Mouse (Mus musculus): ENCODE results near the gene Stard3.
"Not testable (repeated sequence)": the region's sequence is repeated elsewhere in the genome, so short reads cannot be mapped to it uniquely, and the experiment has no call there.

The Stard3 gene

DNA sequence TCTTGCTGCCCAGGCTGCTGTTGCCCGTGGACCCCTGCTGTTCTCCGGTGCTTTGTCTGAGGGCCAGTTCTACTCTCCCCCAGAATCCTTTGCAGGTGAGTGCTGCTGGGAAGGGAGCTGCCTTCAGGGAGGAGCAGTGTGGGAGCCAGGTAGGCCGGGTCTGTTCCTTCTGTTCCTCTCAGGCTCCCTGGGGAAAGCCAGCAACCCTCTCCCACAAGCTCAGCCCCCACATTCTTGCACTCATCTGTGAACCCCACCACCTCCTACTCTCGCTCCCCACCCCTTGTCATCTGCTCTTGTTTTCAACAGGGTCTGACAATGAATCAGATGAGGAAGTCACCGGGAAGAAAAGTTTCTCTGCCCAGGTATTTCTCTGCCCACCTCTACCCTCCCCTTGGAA, 18.6 kb downstream of the Stard3 start:
- no peak for DNase-seq (ENCODE audit: low read depth)

DNA sequence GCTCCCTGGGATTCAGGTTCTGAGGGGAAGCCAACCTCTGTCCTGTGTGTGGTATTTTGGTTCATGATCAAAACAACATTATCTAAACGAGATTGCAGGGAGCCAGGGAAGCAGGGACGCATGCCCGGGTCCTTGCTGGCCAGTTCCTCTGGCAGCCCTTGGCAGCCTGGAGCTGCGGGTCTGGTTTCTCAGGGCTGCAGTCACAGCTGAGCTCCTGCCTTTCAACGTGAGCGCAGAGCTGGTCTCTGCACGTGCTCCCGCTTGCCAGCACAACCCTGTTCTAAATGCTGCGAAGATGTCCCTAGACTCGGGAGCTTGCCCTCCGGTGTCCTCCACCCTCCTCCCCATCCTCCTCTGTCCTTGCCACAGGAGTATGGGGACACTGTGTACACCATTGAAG, 19.6 kb downstream of the Stard3 start:
- no peak for DNase-seq (ENCODE audit: low read depth)

DNA sequence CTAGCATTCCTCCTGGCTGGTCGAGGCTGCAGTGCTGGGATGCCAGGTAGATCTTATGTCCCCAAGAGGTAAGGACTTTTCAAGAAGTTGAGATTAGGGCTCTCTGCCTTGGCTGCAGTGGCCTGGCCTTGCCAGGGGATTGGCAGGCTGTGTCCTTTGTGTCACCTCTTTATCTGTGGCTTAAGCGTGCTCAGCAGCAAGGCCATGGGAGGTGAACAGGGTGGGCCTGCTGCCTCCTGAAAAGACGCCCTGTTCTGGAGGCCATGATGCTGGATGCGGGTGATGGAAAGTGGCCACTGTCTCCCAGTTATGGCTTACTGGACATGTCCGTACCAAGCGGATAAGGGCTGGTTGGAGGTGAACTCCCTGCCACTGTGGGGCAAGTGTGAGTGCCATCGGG, 21.2 kb downstream of the Stard3 start:
- DNase-seq (ENCODE audit: low read depth) = no peak

DNA sequence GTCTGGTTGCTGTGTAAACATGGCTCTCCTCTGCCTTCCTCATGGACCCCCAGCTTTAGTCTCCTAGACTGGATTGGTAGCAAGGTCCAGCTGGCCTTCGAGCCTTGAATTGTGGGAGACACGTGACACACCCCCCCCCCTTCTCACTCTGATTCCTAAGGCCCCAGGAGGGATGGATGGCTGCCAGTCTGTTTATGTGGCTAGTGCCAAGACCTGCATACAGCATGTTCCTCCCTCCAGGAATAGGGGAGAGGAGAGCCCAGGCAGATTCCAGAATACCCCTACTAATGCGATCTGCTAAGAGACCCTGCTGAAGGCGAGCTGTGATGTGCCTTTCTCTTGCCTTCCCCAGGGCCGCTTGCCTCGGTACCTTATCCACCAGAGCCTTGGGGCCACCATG, 21.9 kb downstream of the Stard3 start:
- no peak for DNase-seq (ENCODE audit: low read depth)

DNA sequence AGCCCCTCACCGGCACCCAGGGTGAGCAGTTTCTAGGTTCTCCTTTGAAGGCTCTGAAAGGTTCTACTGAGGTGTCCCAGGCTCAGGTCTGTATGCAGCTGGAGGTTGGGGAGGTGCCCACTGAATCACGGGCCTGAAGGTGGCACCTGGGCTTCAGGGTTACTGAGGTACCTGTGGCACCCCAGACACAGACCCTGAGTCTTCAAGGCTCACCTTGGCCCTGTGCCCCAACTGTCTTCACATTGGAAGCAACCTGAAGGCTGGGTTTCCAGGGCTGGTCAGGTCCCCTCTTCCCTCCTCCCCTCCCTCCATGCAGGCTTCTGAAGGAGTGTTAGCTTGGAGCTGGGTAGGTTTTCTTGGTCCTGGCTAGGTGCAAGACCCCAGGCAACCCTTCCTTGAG, 23.5 kb downstream of the Stard3 start:
- DNase-seq (ENCODE audit: low read depth) = no peak

DNA sequence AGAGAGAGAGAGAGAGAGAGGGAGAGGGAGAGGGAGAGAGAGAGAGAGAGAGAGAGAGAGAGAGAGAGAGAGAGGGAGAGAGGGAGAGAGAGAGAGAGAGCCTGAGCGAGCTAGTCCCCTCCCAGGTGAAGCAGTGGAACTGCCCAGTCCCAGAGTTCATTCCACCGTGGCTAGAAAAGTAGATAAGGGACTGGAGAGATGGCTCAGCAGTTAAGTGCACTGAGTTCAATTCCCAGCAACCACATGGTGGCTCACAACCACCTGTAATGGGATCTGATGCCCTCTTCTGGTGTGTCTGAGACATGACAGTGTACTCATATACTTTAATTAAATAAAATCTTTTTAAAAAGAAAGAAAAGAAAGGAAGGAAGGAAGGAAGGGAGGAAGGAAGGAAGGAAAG, 24.2 kb downstream of the Stard3 start:
- not testable (repeated sequence) for DNase-seq (ENCODE audit: low read depth)

DNA sequence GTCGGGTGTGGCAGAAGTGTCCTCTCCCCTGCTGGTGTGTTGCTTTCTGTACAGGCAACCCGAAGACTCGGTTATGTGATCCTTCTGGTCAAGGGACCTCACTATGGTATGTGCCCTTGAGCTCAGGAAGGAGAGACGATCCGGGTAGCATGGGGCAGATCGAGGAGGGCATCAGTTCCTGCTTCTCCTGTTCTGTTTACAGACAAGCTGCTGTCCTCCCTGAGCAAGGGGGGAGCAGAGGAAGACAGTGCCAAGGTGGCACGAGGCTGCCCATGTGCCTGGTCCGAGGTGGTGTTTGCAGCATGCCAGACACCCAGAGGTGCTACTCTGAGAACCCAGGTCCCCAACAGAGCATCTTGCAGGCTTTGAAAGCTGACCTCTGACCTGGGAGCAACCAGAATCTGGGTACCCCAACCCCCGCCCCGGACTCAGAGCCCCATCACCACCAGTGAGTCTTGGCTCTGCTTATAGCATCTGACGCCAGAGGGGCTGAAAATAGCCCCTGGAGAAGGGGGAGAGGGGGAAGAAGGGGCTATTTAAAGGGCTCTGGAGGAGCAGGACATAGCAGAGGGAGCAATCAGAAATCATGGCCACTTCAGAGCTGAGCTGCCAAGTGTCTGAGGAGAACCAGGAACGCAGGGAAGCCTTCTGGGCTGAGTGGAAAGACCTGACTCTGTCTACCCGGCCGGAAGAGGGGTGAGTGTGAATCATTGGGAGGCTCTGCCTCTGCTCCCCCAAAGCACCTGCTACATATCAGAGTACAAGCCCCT, 25.3 kb downstream of the Stard3 start, which contains the start of gene Tcap:
Gene Tcap, plus strand, starts transcription at position 551 of the 770 bp plus-strand sequence.
- DNase-seq (ENCODE audit: low read depth) = no peak

DNA sequence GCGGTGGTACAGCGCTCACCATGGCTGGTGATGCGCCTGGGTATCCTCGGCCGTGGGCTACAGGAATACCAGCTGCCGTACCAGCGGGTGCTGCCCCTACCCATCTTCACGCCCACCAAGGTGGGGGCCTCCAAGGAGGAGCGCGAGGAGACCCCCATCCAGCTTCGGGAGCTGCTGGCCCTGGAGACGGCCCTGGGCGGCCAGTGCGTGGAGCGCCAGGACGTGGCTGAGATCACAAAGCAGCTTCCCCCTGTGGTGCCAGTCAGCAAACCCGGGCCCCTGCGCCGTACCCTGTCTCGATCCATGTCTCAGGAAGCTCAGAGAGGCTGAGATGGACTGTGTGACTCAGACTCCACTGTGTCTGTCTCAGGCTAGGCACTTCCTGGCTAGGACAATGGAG, 26.0 kb downstream of the Stard3 start:
- DNase-seq (ENCODE audit: low read depth) = no peak

DNA sequence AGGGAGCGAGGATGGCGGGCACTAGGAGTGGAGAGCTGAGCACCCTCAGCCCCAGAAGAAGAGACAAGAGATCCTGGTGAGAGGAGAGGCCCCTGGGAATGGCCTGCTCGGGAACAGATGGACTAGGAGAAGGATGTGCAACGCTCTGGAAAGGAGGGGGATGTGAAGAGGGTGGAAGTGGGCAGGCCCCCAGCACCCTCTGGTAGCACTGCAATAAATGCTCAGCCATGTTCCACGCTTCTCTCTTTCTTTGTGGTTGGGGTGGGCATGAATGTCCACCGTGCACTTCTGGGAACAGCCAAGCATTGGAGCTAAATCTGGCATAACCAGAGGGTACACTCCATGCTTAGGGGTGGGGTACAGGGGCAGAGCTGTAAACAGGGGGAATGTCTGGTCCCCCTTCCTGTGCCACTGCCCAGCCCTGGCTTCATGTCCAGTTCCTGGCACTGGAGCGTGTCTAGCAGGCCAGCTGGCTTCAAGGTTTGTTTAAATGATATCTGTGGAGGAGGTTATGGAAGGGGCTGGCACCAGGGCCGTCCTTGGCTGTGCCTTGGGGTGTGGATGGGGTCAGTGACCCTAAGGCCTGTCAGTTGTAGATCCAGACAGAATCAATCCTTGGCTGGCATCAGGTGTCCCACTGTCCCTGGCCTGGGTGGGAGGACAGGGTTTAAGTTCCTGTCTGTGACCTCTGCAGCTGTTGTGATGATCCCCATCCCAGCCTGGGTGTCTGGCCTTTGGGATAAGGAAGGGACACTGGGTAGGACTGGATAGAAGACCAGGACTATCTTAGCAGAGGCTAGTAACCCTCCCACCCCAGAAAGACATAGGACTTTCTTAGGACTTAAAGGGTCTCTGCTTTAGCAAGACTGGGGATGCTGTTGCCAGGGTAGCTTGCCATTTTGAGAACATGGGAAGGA, 26.8 kb downstream of the Stard3 start:
- DNase-seq (ENCODE audit: low read depth) = no peak

DNA sequence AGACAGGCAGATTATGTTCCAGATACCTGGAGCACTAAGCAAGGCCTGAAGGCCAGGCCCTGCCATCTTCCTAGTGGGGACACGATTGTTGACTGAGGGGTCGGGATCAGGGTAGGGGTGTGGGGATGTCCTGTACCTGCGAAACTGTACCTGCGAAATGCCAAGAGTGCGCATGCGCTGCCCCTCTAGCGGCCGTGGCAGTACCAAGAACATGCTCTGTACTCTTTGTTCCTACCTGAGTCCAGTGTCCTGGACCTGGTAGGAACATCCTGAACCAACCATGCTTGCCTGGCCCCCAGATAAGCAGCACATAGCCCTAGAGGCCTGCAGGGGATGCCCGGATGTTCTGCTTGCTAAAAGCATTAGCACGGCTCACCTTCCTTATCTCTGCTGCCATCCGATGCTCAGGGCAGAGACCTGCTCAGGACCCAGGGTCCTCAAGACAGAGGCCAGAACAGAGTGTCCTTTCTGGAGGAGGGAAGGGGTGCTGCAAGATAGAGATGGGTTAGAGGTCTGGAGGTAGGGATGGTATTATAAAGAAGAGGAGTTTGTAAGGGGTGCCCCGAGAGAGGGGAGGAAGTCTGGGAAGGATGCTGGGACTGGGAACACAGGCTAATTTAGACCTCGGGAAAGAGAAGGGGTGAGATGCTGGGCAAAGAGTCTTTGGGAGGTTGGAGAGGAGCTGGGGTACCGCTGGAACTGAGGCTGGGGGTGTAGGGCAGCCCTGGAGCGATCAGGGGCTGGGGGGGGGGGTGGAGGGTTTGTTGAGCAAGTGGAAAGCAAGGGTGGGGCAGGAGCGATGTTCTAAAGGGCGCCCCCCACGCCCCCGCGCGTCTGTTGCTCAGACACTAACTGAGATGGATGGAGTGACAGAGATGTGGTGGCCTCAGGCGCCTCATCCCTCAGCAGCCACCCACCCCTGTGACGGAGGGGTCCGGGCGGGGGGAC, 27.7 kb downstream of the Stard3 start, which contains the start of gene Pnmt:
Gene Pnmt, plus strand, starts transcription at position 813 of the 948 bp plus-strand sequence.
- no peak for DNase-seq (ENCODE audit: low read depth)

DNA sequence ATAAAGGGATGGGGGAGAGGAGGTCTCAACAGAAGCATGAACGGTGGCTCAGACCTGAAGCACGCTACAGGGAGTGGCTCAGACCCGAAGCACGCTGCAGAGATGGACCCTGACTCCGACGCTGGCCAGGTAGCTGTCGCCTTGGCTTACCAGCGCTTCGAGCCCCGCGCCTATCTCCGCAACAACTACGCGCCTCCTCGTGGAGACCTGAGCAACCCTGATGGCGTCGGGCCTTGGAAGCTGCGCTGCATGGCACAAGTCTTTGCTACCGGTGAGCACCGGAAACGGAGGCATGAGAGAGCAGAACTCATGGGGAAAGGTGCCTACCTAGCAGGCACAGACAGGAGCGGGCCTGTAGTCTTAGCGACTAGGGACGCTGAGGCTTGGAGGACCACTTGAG, 28.4 kb downstream of the Stard3 start:
- no peak for DNase-seq (ENCODE audit: low read depth)

DNA sequence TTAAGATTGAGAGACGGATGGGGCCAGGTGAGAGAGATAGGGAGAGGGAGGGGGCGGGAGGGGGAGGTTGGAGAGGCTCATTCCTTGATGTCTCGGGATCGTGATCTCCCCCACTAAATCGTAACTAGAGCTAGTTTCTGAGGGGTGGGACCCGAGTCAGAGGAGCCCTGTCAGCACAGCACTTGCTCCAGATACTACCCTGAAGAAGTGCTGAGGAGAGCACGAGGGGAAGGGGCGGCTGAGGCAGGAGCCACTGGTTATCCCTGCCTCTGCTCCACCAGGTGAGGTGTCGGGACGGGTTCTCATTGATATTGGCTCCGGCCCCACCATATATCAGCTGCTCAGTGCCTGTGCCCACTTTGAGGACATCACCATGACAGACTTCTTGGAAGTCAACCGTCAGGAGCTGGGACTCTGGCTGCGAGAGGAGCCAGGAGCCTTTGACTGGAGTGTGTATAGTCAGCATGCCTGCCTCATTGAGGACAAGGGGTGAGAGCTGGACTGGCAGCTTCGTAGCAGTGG, 28.9 kb downstream of the Stard3 start:
- DNase-seq (ENCODE audit: low read depth) = no peak

DNA sequence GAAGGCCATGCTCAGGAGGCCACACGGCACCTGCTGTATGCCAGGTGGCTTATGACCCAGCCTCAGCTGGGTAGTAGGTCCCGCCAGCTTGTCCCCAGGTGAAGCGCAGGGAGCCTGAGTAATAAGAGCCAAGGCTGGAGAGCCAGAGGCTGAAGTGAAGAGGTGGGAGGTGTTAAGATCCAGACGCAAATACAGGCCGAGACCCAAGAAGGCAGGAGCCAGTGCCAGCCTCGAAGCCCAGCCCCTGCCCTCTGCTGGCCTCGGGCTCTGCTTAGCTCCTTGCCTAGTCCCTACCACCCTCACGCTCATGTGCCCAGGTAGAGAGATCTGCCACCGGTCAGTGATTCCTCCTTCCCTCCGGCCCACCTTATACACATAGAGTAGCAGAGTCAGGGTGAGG, 30.1 kb downstream of the Stard3 start:
- no peak for DNase-seq (ENCODE audit: low read depth)

DNA sequence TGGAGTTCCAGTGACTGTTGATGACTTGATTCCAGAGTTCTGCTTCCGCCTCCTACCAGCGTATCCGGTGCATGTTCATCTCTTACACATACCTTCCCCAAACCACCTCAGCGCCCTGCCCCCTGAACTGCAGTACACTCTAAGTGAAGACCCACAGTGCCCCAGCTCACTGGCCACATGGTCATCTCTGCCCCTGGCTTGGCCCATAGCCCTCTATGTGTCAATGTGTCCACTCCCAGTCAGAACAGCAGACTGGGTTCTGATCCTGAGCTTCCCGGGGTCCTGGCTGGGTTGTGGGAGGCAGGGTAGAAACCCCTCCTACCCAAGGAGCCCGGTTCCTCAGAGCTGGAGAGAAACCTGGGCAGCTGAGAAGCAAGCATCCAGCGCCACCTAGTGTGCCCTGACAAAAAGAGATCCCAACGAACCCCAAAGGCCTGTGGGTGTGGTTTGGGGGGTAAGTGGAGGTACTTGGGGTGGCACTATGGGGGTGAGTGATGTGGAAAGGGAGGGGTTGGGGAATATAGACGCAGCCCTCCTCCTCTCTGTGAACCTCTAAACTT, 31.1 kb downstream of the Stard3 start:
- peak; percentile 44 for DNase-seq (ENCODE audit: low read depth)

DNA sequence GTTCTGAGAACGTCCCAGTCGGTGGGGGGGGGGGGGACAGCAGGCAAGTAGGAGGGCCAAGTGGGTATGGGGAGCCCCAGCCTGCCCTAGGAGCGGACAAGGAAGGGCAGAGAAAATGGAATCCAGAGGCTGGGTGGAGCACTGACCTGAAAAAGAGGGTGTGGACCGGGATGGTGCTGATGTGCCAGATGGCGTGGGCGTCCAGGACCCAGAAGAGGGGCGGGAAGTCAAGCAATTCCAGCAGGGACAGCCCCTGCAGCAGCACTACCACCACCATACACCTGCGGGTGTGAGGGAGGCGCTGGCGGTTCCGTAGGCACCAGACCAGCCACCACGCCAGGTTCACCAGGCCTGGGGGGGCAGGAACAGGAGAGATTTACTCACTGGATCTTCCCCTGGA, 32.0 kb downstream of the Stard3 start:
- no peak for DNase-seq (ENCODE audit: low read depth)

DNA sequence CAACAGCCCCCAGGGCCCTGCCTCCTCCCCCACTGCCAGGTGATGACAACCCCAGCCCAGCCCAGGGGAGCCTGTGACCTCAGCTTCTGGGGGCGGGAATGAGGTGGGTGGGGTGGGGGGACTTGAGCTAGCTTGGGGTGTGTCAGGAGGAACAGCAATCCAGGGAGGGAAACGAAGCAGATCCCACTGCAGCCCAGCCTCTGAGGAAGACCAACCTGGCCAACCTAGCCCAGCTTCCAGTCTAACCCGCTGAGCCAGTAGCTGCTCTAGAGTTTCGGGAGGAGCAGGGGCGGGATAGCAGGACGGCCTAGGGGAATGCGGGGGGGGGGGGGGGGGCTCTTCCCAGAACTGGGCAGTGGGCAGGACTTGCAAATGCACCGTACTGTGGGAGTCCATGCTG, 33.9 kb downstream of the Stard3 start:
- no peak for DNase-seq (ENCODE audit: low read depth)

DNA sequence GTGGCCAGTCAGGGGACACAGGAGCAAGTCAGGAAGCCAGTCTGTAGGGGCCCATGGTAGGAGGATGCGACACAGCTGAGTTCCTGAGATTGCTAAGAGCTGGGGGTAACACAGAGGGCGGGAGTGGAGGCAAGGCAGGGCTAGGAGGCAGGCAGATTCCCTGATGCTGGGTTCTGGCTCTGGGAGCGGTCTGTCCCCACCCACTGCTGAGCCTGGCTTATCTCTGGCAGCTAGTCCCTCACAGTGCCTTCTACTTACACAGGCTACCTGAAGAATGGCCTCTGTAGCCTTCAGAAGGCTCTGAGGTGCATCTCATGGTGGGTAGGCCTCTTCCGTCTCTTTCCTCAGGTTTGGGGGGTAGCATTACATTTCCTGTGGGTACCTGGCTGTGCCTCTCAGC, 34.5 kb downstream of the Stard3 start:
- DNase-seq (ENCODE audit: low read depth) = no peak

DNA sequence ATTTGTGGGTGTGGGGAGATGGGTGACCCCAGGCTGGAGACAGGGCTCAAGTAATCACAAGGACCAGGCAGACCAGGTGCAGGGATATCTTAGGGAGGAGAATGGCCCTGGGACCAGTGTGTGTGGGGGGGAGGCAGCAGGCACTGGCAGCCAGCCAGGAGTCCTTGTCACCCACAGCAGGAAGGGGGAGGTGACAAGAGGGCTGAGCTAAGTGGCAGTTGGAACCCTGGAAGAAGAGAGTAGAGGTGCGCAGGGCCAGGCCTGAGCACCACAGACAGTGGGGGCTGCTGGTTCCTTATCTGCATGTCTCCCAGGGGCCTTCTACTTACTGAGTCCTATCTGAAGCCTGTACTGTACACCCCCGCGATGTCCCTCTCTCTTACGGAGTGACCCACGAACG, 35.1 kb downstream of the Stard3 start:
- peak; percentile 49 for DNase-seq (ENCODE audit: low read depth)

DNA sequence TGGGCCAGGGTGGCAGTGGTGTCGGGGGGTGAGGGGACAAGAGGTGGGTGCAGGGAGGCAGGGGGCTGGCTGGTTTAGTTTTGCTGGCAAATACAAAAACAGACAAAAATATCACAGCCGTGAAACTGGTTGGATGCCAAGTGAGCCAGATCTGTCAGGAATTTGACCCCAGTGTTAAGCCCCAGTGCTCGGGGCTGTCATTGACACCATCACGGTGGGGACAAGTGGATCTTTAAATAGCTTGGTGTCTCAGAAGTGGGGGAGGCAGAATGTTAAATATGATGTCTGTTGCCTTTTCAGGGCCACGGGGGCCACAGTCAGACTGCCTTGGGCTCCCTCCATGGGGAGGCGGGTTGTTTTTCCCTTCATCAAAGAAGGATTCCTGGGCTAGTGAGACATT, 36.1 kb downstream of the Stard3 start:
- DNase-seq (ENCODE audit: low read depth) = no peak

DNA sequence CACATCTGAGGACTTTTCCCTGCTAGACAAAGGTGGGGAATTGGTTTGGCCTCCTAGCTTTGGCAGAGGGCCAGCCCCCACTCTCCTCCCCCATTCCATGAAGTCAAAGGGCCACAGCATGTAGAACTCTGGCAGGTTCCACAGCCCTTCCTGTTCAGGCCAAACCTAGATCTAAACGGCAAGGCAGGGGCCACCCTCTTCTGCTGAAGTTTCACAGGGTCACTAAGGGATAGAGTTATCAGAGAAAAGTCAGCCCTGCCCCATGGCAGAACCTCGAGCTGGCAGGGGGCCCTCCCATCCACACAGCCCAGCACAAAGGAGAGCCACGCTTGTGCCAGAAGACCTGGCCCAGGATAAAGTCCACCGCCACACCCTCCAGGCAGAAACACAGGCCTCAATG, 36.9 kb downstream of the Stard3 start:
- no peak for DNase-seq (ENCODE audit: low read depth)

DNA sequence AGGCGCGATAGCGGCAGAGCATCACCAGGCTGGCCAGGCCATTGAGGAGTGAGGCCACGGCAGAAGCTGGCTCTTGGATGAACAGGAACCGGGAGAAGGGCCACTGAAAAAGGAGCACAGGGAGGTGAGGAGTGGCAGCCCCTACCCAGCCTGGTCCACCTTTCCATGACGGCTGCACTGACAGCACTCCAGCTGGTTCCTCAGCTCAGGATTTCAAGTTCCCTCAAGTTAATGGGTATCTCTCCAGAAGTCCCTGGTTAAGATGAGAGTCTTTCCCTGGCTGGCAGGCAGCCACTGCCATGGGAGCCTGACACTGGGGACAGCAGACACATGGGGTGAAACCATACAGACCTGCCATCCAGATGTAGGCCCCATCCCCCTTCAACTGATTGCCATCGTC, 39.8 kb downstream of the Stard3 start:
- DNase-seq (ENCODE audit: low read depth) = no peak

All from c-Kit-positive CD71-negative TER-119-negative erythroid progenitor cells, embryonic 14.5 days (primary cell).